Mouse (Mus musculus): ENCODE data around the gene Rexo4. TPM values are rescaled to one million over a fixed set of nuclear protein-coding genes. Genes with fewer than 3 reads are reported as not detected.

Rexo4 gene
- polyA plus RNA-seq (2015; fragmentation: Nextera tagmentation; extraction: Ambion mirVana) = 45.2 TPM in 2 replicates

DNA sequence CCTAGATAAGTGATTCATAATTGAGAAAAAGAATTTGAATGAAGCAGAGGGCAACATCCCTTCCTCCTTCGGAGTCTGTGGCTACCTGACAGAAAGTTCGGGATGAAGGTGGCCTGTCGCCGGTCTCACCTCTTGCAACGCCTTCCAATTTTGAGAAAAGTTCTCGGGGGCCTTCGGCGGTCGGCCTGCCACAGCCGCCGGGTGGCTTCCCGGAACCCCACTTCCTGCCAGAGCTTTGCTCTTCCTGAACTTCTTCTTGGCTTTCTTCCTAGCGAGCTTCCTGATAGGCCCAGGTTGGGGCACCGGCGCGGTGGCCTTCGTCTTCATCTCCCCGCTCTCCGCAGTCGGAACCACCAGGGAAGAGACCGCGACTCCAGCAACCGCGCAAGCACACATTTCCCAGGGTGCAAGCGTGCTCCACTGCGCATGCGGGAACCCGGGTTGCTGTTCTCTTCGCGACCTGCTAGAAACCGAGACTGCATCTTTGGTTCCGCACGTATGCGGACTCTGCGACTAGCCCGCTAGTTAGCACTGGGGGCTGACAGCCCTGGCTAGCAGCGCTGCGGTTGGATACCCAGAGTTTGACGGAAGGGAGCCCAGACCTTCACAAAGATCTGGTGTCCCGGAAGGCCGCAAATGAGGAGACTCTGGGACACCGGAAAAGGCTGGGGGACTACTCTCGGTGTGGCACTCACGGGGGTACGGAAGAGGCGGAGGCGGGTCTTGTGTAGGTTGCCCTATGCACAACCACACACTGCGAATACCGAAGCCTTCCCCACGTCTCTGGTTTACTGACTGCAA, at the start of gene Rexo4:
Gene Rexo4 (minus strand): TSS at position 464 of the 801 bp plus-strand sequence.
- Histone ChIP-seq H3K4me2 (replicated peaks) (peak within 1 kb of the TSS; percentile 79), H3K4me1 (replicated peaks) (peaks cover 14% of the 10 kb centered on the region), H3K9ac (peak within 1 kb of the TSS; percentile 89), H3K27ac (peak within 1 kb of the TSS; percentile 100), H3K4me3 (replicated peaks) (peak within 1 kb of the TSS; percentile 82), H3K36me3 (peaks cover 12% of the 10 kb centered on the region), H3K9me3 (no peaks in the 10 kb centered on the region), H3K27me3 (replicated peaks) (no peaks in the 10 kb centered on the region)
- under 1% methylated on average over 50 of the region's 50 CpGs for WGBS
- ATAC-seq = peak; percentile 95

DNA sequence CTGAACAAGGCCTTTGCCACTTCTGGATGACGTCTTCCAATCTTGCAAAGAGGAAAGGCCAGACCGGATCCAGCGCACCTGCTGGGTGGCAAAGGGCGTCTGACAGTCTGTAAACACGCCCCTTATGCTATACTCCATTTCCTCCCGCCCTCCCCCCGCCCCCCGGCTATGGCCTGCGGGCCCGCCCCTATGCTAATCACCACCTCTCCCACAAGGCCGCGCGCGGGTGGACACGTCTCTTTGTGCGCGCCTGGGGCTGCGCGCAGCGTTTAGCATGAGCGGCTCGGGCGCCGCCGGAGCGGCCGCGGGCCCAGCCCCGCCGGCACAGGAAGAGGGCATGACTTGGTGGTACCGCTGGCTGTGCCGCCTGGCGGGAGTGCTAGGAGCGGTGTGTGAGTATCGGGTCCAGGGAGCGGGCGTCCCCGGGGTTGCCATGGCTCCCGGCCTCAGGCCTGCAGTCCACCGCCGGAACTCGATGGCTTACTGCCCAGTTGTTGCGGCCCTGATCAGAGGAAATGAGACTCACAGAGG, 45.6 kb upstream of the Rexo4 start, which contains the start of gene Cacfd1:
Gene Cacfd1 (plus strand): TSS at position 213 of the 531 bp plus-strand sequence.
- ATAC-seq = peak; percentile 99
- Histone ChIP-seq H3K4me1 (replicated peaks) (peaks cover 14% of the 10 kb centered on the region), H3K9ac (peak within 1 kb of the TSS; percentile 90), H3K36me3 (peaks cover 10% of the 10 kb centered on the region; the same call in 1 of the 2 replicates), H3K4me3 (replicated peaks) (peak within 1 kb of the TSS; percentile 69), H3K27ac (peak within 1 kb of the TSS; percentile 83), H3K9me3 (no peaks in the 10 kb centered on the region), H3K27me3 (replicated peaks) (no peaks in the 10 kb centered on the region), H3K4me2 (replicated peaks) (peak within 1 kb of the TSS; percentile 84)
- WGBS = under 1% methylated on average over 43 of the region's 43 CpGs

DNA sequence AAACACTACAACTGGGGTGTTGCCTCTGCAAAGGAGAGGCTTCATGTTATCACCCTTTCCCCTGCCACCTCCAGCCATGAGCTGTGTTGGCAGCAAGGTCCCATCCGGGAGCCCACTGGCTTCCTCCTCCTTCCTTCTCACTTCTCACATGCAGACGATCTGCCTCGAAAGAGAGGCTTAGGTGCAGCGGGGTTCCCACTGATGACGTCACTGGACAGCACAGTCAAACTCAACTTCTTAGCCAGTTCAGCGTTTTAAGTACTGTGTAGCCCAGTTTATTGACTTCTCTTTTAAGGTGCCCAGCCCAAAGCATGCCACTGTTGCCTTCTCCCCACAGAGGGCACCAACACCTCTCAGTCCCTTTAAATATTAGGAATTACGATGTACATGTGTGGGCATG, 43.5 kb upstream of the Rexo4 start:
- no peak overlapping the region for H3K4me2 ChIP-seq (replicated peaks)
- H3K27ac ChIP-seq = no peak overlapping the region
- ATAC-seq = no peak
- H3K4me3 ChIP-seq (replicated peaks) = no peak overlapping the region
- H3K9ac ChIP-seq = no peak overlapping the region
- H3K36me3 ChIP-seq = no peaks in the 10 kb centered on the region
- no peaks in the 10 kb centered on the region for H3K27me3 ChIP-seq (replicated peaks)
- H3K9me3 ChIP-seq = no peaks in the 10 kb centered on the region
- H3K4me1 ChIP-seq (replicated peaks) = peaks cover 14% of the 10 kb centered on the region
- WGBS = 64% methylated on average over 7 of the region's 7 CpGs

DNA sequence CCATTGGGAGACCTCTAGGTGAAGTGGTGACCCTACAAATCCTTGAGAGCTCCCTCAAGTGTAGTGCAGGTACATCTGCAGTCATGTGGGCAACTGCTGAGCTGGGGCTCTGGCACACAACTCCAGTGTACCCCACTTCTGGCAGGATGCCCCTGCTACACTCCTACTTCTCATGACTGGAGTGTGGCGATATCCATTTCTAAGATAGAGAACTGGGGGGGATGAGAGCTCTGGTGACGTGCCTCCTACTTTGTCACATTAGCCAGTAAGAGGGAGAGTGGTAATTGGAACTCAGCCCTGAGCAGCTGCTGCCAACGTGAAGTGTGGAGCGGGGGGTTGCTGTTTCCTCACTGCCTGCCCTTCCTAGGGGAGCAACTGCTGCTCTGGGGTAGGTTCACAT, 42.1 kb upstream of the Rexo4 start:
- Histone ChIP-seq H3K4me3 (replicated peaks) (no peak overlapping the region), H3K27ac (no peak overlapping the region), H3K9me3 (no peaks in the 10 kb centered on the region), H3K4me1 (replicated peaks) (peaks cover 14% of the 10 kb centered on the region), H3K4me2 (replicated peaks) (no peak overlapping the region), H3K36me3 (no peaks in the 10 kb centered on the region), H3K27me3 (replicated peaks) (no peaks in the 10 kb centered on the region), H3K9ac (no peak overlapping the region)
- WGBS = 73% methylated on average over 4 of the region's 4 CpGs
- no peak for ATAC-seq

DNA sequence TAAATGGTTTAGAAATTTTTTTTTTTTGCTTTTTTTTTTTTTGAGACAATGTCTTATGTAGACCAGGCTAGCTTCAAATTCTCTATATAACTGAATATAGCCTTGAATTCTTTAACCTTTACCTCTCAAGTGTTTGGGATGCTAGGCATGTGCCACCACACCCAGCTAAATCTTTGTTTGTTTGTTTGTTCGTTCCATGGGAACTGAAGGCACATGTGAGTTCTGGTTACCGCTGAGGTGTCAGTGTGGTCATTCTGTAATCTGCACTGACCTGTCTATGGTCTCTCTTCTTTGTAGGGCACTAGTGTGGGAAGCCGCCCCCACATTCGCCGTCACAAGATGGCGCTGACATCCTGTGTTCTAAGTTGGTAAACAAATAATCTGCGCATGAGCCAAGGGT, 33.8 kb upstream of the Rexo4 start:
- no peak for ATAC-seq
- no peak overlapping the region for H3K27ac ChIP-seq

DNA sequence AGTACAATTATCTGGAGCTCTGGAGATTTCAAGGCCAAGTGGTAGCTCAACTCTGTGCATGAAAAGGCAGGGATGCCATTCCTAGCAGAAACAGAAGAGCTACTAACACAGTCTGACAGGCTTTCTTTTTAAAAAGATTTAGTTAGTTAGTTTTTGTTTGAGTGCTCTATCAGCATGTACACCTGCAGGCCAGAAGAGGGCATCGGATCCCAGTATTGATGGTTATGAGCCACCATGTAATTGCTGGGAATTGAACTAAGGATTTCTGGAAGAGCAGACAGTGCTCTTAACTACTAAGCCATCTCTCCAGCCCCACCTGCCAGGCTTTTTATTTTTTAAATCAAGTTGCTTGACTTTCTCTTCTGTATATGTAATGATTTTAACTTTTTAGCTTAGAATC, 33.3 kb upstream of the Rexo4 start:
- H3K4me2 ChIP-seq (replicated peaks) = no peak overlapping the region
- no peak overlapping the region for H3K4me3 ChIP-seq (replicated peaks)
- H3K36me3 ChIP-seq = no peaks in the 10 kb centered on the region
- 76% methylated on average over 1 of the region's 1 CpGs for WGBS
- H3K4me1 ChIP-seq (replicated peaks) = no peaks in the 10 kb centered on the region
- H3K27me3 ChIP-seq (replicated peaks) = no peaks in the 10 kb centered on the region
- H3K9ac ChIP-seq = no peak overlapping the region
- ATAC-seq = no peak
- no peak overlapping the region for H3K27ac ChIP-seq
- no peaks in the 10 kb centered on the region for H3K9me3 ChIP-seq

More for the DNA sequence above, 33.8 kb upstream of the Rexo4 start:
- Histone ChIP-seq H3K9me3 (no peaks in the 10 kb centered on the region), H3K4me3 (replicated peaks) (no peak overlapping the region), H3K4me1 (replicated peaks) (no peaks in the 10 kb centered on the region), H3K36me3 (no peaks in the 10 kb centered on the region), H3K27me3 (replicated peaks) (no peaks in the 10 kb centered on the region), H3K4me2 (replicated peaks) (no peak overlapping the region), H3K9ac (no peak overlapping the region)
- 94% methylated on average over 7 of the region's 7 CpGs for WGBS

DNA sequence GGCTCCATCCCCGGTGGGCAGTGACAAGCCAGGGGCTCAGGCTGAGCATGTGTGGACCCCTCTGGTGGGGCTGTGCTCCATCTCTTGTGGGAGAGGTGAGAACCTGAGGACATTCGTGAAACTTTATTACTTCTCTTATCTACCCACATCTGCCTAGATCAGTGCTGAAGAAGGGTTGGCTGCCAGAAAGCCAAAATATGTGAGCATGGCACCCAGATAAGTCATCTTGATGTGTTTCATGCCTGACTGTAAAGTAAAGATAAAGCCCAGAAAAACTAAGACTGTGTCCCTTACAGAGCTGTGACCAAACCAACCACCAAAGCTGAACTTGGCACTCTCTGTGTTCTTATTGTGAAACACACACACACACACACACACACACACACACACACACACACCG, 29.8 kb upstream of the Rexo4 start:
- Histone ChIP-seq H3K36me3 (no peaks in the 10 kb centered on the region), H3K4me2 (replicated peaks) (no peak overlapping the region), H3K4me1 (replicated peaks) (no peaks in the 10 kb centered on the region), H3K4me3 (replicated peaks) (no peak overlapping the region), H3K27ac (no peak overlapping the region), H3K27me3 (replicated peaks) (no peaks in the 10 kb centered on the region), H3K9ac (no peak overlapping the region), H3K9me3 (no peaks in the 10 kb centered on the region)
- no peak for ATAC-seq
- WGBS = 66% methylated on average over 3 of the region's 3 CpGs

DNA sequence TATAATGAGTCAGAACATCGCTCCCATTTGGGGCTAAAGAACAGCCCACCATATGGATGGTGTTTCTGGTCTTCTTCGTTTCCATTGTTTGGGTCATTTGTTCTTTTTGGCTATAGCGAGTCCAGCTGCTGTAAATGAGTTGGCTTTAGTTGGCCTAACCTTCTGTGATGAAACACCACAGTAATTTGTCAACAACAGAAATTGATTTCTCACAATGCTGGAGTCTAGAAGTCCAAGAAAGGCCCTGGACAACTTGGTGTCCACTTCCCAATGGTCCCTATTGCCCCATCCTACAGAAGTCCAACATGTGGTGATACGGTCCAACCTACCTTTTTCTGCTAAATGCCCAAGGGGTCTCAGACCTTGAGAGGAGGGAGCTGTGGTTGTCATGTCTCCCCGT, 20.5 kb upstream of the Rexo4 start:
- no peak overlapping the region for H3K4me2 ChIP-seq (replicated peaks)
- no peak overlapping the region for H3K27ac ChIP-seq
- no peaks in the 10 kb centered on the region for H3K4me1 ChIP-seq (replicated peaks)
- H3K9ac ChIP-seq = no peak overlapping the region
- no peaks in the 10 kb centered on the region for H3K36me3 ChIP-seq
- no peak for ATAC-seq
- H3K4me3 ChIP-seq (replicated peaks) = no peak overlapping the region
- WGBS = 79% methylated on average over 5 of the region's 5 CpGs
- H3K27me3 ChIP-seq (replicated peaks) = no peaks in the 10 kb centered on the region
- H3K9me3 ChIP-seq = no peaks in the 10 kb centered on the region

DNA sequence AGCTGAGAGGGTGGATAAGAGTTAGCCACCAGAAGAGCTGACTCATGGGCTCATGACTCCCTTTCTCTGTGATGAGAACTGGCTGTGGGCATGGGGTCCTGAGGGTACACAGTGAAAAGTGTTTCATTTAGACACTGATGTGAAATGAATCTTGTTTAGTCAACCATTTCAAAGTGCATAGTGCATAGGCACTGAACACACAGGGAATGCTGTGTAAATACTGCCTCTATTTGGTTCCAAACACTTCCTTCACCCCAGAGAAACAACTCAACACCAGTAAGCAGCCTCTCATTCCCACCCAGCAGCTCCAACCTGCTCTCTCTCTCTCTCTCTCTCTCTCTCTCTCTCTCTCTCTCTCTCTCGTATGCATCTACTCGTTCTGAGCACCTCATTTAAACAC, 20.0 kb upstream of the Rexo4 start:
- H3K4me3 ChIP-seq (replicated peaks) = no peak overlapping the region
- no peak for ATAC-seq
- no peak overlapping the region for H3K9ac ChIP-seq
- H3K36me3 ChIP-seq = no peaks in the 10 kb centered on the region
- H3K4me1 ChIP-seq (replicated peaks) = no peaks in the 10 kb centered on the region
- H3K4me2 ChIP-seq (replicated peaks) = no peak overlapping the region
- no peak overlapping the region for H3K27ac ChIP-seq
- no peaks in the 10 kb centered on the region for H3K9me3 ChIP-seq
- WGBS = 73% methylated on average over 2 of the region's 2 CpGs
- no peaks in the 10 kb centered on the region for H3K27me3 ChIP-seq (replicated peaks)

DNA sequence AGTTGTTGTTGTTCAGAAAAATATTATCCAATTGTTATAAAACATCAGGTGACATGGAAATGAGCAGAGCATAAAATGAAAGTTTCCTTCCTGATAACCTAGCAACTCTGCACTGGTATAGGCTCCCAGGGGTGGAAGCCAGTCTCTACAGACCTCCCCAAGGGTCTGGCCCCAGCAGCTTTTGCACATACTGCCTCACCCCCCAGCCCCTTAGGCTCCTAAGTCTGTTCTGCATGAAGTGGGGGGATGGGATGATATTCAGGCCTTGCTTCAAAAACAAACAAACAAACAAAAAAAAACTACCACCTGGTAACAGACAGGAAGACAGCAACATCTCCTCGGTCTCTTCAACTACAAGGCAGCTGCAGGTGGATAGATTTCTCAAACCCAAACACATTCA, 16.2 kb upstream of the Rexo4 start:
- Histone ChIP-seq H3K4me1 (replicated peaks) (no peaks in the 10 kb centered on the region), H3K27me3 (replicated peaks) (no peaks in the 10 kb centered on the region), H3K4me2 (replicated peaks) (no peak overlapping the region), H3K27ac (no peak overlapping the region), H3K9ac (no peak overlapping the region), H3K36me3 (no peaks in the 10 kb centered on the region), H3K9me3 (no peaks in the 10 kb centered on the region), H3K4me3 (replicated peaks) (no peak overlapping the region)
- ATAC-seq = no peak
- 65% methylated on average over 1 of the region's 1 CpGs for WGBS

DNA sequence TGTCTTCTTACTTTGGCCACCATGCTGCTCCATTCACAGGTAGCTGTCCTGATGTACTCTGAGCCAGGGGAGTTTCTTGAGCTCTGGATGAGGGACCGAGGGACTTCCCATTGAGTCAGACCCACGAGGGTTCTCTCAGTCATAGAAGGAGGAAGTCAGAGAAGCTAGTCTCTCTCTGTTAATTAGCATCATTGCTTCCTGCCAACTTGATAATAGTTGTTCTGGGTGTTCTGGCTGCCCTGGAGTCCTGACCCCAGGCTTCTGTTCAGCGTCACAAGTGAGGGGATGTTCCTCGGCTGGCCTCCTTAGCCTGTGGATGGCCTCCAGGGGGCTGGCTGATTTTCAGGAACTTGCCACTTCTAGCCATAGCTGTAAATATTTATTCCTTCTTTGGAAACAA, 9.8 kb upstream of the Rexo4 start:
- Histone ChIP-seq H3K27me3 (replicated peaks) (no peaks in the 10 kb centered on the region), H3K27ac (no peak overlapping the region), H3K36me3 (no peaks in the 10 kb centered on the region), H3K4me1 (replicated peaks) (0 out of 2 replicates have a peak, but pooled peaks cover 7% of the 10 kb centered on the region), H3K9ac (no peak overlapping the region), H3K4me2 (replicated peaks) (no peak overlapping the region), H3K9me3 (no peaks in the 10 kb centered on the region), H3K4me3 (replicated peaks) (no peak overlapping the region)
- WGBS = 30% methylated on average over 4 of the region's 4 CpGs
- ATAC-seq = no peak

DNA sequence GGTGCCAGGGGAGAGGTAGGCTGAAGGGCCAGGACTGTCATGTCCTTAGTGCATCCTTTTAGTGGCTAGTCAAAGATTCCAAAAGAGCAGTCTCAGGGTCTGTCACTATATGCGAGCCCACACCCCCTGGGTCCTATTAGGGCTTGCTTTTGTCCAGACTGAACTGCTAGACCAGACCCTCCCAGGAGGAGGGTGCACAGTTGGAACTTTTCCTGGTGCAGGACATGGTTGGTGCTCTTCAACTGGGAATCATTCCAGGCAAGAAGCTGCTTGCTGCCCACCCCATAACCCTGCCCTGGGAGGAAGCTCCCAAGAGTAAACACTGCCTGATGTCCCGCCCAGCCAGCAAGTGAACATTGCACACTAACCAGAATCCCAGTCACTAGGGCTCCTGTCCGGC, 8.9 kb upstream of the Rexo4 start, which contains the start of gene Adamts13:
Gene Adamts13 (plus strand): TSS at position 301 of the 400 bp plus-strand sequence.
- 0 out of 2 replicates have a peak, but pooled peaks cover 7% of the 10 kb centered on the region for H3K4me1 ChIP-seq (replicated peaks)
- H3K9ac ChIP-seq = no peak within 1 kb of the TSS
- no peak within 1 kb of the TSS for H3K4me2 ChIP-seq (replicated peaks)
- no peak within 1 kb of the TSS for H3K4me3 ChIP-seq (replicated peaks)
- WGBS = 42% methylated on average over 3 of the region's 3 CpGs
- ATAC-seq = no peak
- no peaks in the 10 kb centered on the region for H3K27me3 ChIP-seq (replicated peaks)
- H3K36me3 ChIP-seq = no peaks in the 10 kb centered on the region
- peak within 1 kb of the TSS; percentile 13; the same call in 1 of the 2 replicates for H3K27ac ChIP-seq
- H3K9me3 ChIP-seq = no peaks in the 10 kb centered on the region

DNA sequence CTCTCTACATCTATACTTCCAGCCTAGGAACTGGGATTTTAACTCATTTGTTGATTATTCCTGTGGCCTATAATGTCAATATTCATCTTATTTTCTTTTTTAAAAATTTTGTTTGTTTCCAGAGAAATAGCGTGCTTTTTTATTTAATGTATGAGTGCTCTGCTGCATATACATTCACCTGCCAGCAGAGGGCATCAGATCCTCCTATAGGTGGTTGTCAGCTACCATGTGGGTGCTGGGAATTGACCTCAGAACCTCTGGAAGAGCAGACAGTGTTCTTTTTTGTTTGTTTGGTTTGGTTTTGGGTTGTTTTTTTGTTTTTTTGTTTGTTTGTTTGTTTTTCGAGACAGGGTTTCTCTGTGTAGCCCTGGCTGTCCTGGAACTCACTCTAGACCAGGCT, 3.1 kb upstream of the Rexo4 start:
- Histone ChIP-seq H3K4me2 (replicated peaks) (no peak overlapping the region), H3K9me3 (no peaks in the 10 kb centered on the region), H3K27ac (no peak overlapping the region), H3K4me1 (replicated peaks) (peaks cover 12% of the 10 kb centered on the region), H3K9ac (no peak overlapping the region), H3K36me3 (no peaks in the 10 kb centered on the region), H3K4me3 (replicated peaks) (no peak overlapping the region), H3K27me3 (replicated peaks) (no peaks in the 10 kb centered on the region)
- 75% methylated on average over 2 of the region's 2 CpGs for WGBS
- ATAC-seq = no peak
